Mouse (Mus musculus): ENCODE measurements at regions not wholly inside any gene's neighbourhood (a gene's known extent, or its start where the extent isn't known, plus 50 kb on each side); places are given as distances from the start of the nearest gene placed in this dataset.
"Not testable (repeated sequence)": the region's sequence is repeated elsewhere in the genome, so short reads cannot be mapped to it uniquely, and the experiment has no call there.

GRCm38 (mm10) chr9:33168159-33168558 lies 532.1 kb downstream of the Ets1 start:
- in situ Hi-C loops (cut with MboI, MseI): no loop called here

DNA sequence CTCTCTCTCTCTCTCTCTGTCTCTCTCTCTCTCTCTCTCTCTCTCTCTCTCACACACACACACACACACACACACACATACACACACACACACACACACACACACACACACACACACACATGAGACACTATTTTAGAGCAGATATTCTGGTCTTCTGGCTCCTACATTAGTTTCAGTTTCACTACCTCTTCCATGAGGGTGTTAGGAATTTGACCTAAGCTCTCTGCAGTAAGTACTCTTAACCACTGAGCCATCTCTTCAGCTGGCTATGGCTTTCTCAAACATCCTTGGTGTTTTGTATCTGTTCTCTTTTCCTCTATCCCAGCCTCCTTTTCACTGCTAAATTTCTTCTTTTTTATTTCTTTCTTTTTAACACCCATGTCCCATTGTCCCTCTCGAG lies 533.1 kb downstream of the Ets1 start:
- in situ Hi-C loops (cut with MboI, MseI): not testable (repeated sequence)

DNA sequence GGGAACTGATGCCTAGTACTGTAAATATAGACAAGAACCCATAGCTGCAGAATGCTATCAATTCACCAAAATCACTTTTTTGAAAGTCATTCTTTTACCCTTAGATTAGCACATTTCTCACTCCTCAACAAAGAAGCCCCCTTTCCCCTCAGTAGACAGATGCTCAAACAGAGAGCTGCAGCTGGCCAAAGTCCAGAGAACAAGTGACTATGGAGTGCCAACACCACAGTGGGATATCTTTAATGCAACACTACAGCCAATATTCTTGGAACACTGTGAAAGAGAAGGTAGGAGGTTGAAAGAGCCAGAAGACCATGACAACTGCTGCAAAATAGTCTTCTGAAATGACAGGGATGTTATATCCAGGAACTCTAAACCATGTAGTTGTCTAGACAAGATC lies 544.0 kb downstream of the Ets1 start:
- in situ Hi-C loops (cut with MboI, MseI): loop anchor here (5.0 kb wide), 1 partner anchor 198 kb away; no protein-coding TSS in a partner anchor

DNA sequence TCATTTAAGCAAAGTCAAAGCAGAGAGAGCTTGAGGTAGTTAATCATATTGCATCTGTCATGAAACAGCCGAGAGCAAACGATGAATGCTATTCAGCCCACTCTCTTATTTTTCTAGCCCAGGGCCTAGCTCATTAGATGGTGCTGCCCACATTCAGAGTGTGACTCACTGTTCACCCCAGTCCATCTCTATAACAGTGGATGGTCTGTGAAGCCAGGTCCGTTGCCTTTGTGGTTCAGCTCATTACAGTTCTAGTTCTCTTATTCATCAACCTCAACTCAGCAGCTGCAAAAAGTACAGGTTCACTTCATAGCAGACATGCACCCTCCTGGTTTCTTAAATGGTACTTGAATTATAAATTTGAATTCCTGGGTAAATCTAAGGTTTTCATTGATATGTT lies 551.2 kb downstream of the Ets1 start:
- in situ Hi-C loops (cut with MboI, MseI): no loop called here

DNA sequence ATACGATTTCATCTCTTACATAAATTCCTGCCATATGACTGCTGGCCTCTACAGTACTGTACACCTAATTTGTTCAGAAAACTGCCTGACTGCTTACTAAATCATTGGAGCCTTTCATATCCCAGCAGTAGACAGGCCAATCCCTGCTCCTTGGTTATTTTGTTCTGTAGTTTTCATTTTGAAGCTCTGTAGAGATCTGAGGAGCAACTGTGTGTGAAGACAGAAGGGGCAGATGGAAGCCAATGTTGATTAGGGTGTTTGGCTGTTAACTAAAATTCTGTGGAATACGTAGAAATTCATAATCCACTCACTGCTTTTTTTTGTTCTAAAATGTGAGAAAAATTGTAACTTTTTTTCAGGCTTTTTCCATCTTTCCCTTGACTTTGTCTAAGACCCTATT lies 573.1 kb downstream of the Ets1 start:
- in situ Hi-C loops (cut with MboI, MseI): no loop called here

GRCm38 (mm10) chr9:33214523-33214922 lies 578.5 kb downstream of the Ets1 start:
- in situ Hi-C loops (cut with MboI, MseI): no loop called here

- in situ Hi-C loops (cut with MboI, MseI): no loop called here
Observed at GRCm38 (mm10) chr9:33220981-33221380, 585.0 kb downstream of the Ets1 start.

DNA sequence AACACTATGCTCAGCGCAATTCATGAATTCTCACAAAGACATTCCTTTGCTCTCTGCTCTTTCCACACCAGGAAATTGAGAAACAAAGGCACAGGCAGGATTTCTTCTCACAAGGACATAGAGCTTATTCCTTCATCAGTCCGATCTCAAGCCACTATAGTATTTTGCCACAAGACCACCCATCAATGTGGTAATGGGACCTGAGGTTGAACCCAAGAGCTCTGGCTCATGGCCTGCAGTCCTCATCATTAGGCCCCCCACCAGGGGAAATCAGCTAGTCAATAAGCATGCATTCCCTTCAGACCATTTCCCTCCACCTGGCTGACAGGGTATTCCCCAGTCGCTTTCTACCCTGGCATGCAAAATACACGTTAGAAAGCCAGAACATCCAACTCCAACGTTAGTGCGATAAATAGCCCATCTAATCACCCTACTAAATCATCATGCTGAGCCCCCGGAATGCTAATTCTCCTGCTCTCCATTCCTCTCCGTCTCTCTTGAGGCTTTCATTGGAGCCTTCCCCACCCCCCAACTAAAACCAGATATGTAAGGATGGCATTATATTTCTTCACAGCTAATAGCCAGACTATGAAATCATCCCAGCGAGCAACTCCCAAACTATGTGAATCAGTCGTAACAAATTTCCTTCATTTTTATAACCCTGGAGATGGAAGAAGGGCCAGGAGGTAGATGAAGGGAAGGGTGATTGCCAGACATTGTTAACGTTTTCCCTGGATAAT lies 586.2 kb downstream of the Ets1 start:
- in situ Hi-C loops (cut with MboI, MseI): no loop called here

DNA sequence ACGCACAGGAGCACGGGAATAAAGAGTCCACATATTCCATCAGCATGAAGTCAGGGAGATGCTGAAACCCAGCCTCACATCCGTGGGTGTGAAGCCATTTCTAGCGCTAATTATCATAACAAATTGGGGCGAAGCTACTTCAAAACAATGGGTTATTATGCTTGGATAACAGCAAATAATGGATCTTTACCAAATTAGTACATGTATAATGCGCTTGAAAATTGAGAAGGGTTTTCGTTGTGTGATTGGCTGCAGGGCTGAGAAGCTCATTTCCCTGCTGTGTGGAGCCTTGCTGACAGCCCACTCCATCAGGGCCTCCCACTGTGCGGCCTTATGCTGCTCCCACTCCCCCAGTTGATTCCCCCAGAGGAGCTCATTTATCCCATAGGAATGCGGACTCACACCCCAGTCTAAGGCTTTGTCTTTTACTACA lies 597.7 kb downstream of the Ets1 start:
- in situ Hi-C loops (cut with MboI, MseI): loop anchor here (10.0 kb wide), 3 partner anchors 439 to 839 kb away; no protein-coding TSS in a partner anchor

GRCm38 (mm10) chr9:33238190-33238589 lies 602.2 kb downstream of the Ets1 start:
- in situ Hi-C loops (cut with MboI, MseI): loop anchor here (10.0 kb wide), 3 partner anchors 443 to 843 kb away; no protein-coding TSS in a partner anchor

GRCm38 (mm10) chr9:33238846-33239245 lies 602.8 kb downstream of the Ets1 start:
- in situ Hi-C loops (cut with MboI, MseI): loop anchor here (10.0 kb wide), 3 partner anchors 444 to 844 kb away; no protein-coding TSS in a partner anchor

- in situ Hi-C loops (cut with MboI, MseI): loop anchor here (10.0 kb wide), 1 partner anchor 136 kb away; no protein-coding TSS in a partner anchor
Observed at GRCm38 (mm10) chr9:33240506-33240905, 604.5 kb downstream of the Ets1 start.

GRCm38 (mm10) chr9:33240914-33241635 lies 605.1 kb downstream of the Ets1 start:
- in situ Hi-C loops (cut with MboI, MseI): loop anchor here (10.0 kb wide), 1 partner anchor 136 kb away; no protein-coding TSS in a partner anchor

DNA sequence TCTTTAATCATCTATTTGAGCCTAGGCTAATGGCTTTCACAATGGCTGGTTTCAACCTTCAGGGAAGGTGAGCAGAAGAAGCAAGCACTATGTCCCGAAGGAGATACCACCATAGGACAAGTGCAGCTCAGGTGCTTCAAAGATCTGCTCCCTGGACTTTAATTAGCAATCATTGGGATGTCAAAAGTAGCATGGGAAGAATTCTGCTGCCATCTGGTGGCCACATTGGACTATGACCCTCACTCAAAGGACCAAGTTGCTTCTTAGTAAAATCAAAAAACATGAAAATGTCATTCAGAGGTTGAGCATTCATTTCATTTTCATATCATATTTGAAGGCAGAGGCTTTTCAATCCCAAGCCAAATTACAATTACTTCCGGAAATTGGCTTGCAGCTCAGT lies 610.9 kb downstream of the Ets1 start:
- in situ Hi-C loops (cut with MboI, MseI): loop anchor here (10.0 kb wide), 1 partner anchor 142 kb away; no protein-coding TSS in a partner anchor

- in situ Hi-C loops (cut with MboI, MseI): no loop called here
Observed at GRCm38 (mm10) chr9:33258241-33258640, 622.2 kb downstream of the Ets1 start.

DNA sequence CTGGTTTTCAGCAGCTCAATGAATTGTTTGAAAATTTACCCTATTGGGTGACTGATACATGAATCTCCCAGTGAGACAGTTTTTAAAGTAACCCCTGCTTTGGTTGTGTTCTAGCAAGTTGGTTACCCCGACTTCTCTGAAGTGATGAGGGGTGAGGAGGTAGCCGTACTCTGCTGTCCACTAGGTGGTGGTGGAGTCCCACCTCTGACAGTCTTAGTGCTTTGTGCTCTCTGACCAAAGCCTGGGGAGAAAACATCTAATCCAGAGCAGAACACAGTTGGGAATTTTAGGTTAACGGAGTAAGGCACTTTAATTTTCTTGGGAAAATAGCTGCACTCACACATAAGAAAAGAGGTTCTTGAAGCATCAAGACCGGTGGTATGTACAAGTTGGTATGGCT lies 624.1 kb downstream of the Ets1 start:
- in situ Hi-C loops (cut with MboI, MseI): no loop called here

DNA sequence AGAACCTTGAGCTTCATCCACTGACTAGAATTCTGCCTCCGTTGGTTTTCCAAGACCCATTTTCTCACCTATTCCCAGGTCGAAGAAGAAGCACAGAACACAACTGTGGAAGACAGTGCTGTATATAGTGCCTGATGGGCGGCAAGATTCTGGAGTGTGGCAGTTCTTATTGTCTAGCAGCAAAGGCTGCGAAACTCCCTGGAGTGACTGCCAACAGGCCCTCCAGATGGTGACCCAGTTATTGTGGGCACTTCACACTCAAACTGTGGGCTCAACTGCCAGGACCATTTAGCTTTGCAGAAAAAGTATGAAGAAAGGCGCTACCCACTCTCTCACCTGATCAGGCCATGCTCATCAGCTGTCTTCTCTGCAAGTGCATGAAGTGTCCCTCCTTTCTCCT lies 653.4 kb downstream of the Ets1 start:
- in situ Hi-C loops (cut with MboI, MseI): no loop called here

GRCm38 (mm10) chr9:33292116-33292515 lies 656.1 kb downstream of the Ets1 start:
- in situ Hi-C loops (cut with MboI, MseI): no loop called here

DNA sequence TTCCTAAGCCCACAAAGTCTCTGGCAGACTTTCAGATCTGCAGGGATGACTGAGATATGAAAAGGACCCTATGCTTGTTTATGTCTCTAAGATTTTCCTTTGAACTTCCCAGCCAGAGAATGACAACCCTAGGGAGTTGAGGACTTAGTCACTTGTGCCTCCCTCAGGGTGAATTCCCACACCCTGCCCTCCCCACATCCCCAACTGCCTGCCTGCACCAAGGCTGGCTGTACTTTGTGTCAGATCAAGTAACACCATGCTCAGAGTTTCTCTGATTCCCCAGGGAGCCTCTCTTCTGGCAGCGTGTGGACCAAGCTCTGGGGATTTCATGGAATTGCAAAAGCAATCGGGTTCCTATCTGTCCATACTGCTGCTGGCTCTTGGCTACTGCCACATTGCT lies 659.9 kb downstream of the Ets1 start:
- in situ Hi-C loops (cut with MboI, MseI): no loop called here

DNA sequence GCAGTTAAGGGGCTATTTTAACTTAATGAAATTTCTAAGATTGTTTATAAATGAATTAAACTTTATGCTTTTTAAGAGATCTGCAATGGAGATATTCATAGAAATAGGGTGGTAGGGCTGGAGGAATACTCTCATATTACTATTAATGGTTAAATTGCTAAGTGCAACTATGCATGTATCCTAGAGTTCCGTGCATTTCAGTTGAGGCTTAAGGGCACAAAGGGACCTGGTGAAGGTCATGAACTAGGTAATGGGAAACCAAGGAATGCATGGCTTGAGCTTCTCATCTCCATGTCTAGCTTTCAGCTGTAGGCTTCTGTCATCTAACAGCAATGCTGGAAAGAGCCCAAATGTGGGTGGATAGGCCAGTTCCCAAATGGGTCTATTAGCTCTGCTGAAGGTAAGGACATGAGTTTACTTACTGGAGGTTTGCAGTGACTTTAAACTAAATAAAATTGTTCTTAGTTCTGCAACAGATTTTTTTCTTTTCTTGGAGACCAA lies 683.6 kb downstream of the Ets1 start:
- in situ Hi-C loops (cut with MboI, MseI): no loop called here

DNA sequence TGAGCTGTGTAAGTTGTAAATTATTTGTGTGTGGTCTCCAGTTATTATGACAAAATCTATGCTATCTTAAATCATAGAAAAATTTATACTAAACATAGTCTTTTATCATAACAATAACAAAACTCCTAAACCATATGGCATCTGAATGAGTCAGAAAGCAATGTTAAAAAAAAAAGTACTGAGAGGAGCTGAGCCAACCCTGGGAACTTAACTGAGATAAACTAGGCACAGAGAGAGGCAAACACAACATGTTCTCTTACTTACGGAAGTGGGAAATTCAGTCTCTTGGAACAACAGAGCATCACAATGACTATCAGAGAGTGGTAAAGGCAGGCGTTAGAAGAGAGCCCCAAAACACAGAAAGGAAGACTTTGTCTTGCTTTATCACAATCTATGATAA lies 691.7 kb downstream of the Ets1 start:
- in situ Hi-C loops (cut with MboI, MseI): no loop called here

DNA sequence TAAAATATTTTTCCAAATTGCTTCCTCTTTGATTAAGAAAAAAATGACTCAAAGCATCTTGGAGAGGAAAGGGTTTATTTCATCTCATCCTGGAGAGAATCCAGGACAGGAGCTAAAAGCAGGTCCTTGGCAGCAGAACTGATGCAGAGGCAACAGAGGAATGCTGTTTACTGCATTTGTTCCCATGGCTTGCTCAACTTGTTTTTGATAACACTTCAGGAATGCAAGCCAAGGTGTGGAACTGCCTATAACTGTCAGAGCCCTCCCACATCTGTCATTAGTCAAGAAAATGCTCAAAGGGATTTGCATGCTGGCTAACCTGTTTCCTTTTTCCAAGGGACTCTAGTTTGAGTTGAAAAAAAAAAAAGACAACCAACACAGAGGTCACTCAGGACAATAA lies 714.2 kb downstream of the Ets1 start:
- in situ Hi-C loops (cut with MboI, MseI): no loop called here

Data from T-helper 2 cell (primary cell).